8 mouse cellular contexts compared by ENCODE assay signal in genomic region chr7:122465823-122466549, GRCm38 (mm10).
DNase-seq lines count a peak whose midpoint lies in the region; ATAC-seq and TF ChIP-seq lines count a peak whose summit lies in the region.

No protein-coding gene starts in this region.

- intact Hi-C loops in gastrocnemius, adult 2 months (cut with DNase I): no loop called here

- peak; percentile 55; the same call in 1 of the 2 replicates for ATAC-seq in midbrain, embryonic 13.5 days

- no peak overlapping the region for H3K4me2 ChIP-seq in midbrain, embryonic 13.5 days (replicated peaks)

- H3K27me3 ChIP-seq in spleen, adult 2 months (ENCODE audit: control insufficient read depth, insufficient read depth, low read length): no peaks in the 10 kb centered on the region
- H3K27me3 ChIP-seq in midbrain, embryonic 13.5 days: no peaks in the 10 kb centered on the region

- H3K9me3 ChIP-seq in midbrain, embryonic 13.5 days: no peaks in the 10 kb centered on the region

- DNase-seq in gastrocnemius, adult 2 months: no peak
- DNase-seq in gastrocnemius, adult 8-10 months (ENCODE audit: low spot score in 2 of 2): no peak
- DNase-seq in spleen, adult 2 months (ENCODE audit: low read depth in 1 of 2, low spot score in 2 of 2): no peak
- DNase-seq in spleen, postnatal 36 days (ENCODE audit: low spot score in 2 of 2): no peak
- no peak for DNase-seq in urinary bladder, postnatal 25 days (ENCODE audit: low spot score)
- DNase-seq in layer of hippocampus, adult 18-20 months (ENCODE audit: low spot score in 2 of 2): no peak

- H3K4me3 ChIP-seq in gastrocnemius, adult 2 months: no peak overlapping the region
- no peak overlapping the region for H3K4me3 ChIP-seq in spleen, adult 2 months (ENCODE audit: extremely low read depth, insufficient read depth, insufficient read length)
- no peak overlapping the region for H3K4me3 ChIP-seq in embryonic fibroblast, embryonic 13.5 days (ENCODE audit: insufficient read depth, low read length)
- no peak overlapping the region for H3K4me3 ChIP-seq in midbrain, embryonic 13.5 days (replicated peaks)

- H3K4me1 ChIP-seq in spleen, adult 2 months (ENCODE audit: control insufficient read depth, insufficient read depth, insufficient read length): no peaks in the 10 kb centered on the region
- H3K4me1 ChIP-seq in embryonic fibroblast, embryonic 13.5 days (ENCODE audit: control insufficient read depth, insufficient read depth, low read length): no peaks in the 10 kb centered on the region
- H3K4me1 ChIP-seq in midbrain, embryonic 13.5 days (replicated peaks): no peaks in the 10 kb centered on the region

- no peak for TF ChIP-seq POLR2A in spleen, adult 2 months (IDR thresholded peaks at IDR 0.05; ENCODE audit: low read depth, low read length)
- TF ChIP-seq POLR2A in embryonic fibroblast, embryonic 13.5 days (IDR thresholded peaks at IDR 0.05; ENCODE audit: low read depth, low read length): no peak

- peak; percentile 74 for TF ChIP-seq CTCF in gastrocnemius, adult 2 months (IDR thresholded peaks at IDR 0.05)
- peak; percentile 52; the same call in 1 of the 2 replicates for TF ChIP-seq CTCF in spleen, adult 2 months (IDR thresholded peaks at IDR 0.05; ENCODE audit: extremely low read depth, insufficient read depth, insufficient read length, insufficient replicate concordance)
- peak; percentile 35; the same call in 1 of the 2 replicates for TF ChIP-seq CTCF in embryonic fibroblast, embryonic 13.5 days (IDR thresholded peaks at IDR 0.05; ENCODE audit: borderline replicate concordance, insufficient read depth, low read length)

- H3K27ac ChIP-seq in gastrocnemius, adult 2 months: no peak overlapping the region
- no peak overlapping the region for H3K27ac ChIP-seq in spleen, adult 2 months (ENCODE audit: insufficient read depth, low read length)
- H3K27ac ChIP-seq in embryonic fibroblast, embryonic 13.5 days (ENCODE audit: insufficient read depth, low read length): no peak overlapping the region
- no peak overlapping the region for H3K27ac ChIP-seq in midbrain, embryonic 13.5 days

- peaks cover 5% of the 10 kb centered on the region for H3K36me3 ChIP-seq in spleen, adult 2 months (ENCODE audit: control insufficient read depth, insufficient read depth, low read length)
- H3K36me3 ChIP-seq in midbrain, embryonic 13.5 days: no peaks in the 10 kb centered on the region

- H3K9ac ChIP-seq in midbrain, embryonic 13.5 days (replicated peaks): no peak overlapping the region

- WGBS in spleen, adult 2 months: 21% methylated on average over 8 of the region's 8 CpGs
- WGBS in midbrain, embryonic 13.5 days: 49% methylated on average over 8 of the region's 8 CpGs
